Mouse (Mus musculus) heart, adult 10 weeks (tissue): Measurements from ENCODE around the gene Tmem41a. TPM values are rescaled to one million over a fixed set of nuclear protein-coding genes. Genes with fewer than 3 reads are reported as not detected.

Experiments used
- polyA plus RNA-seq: library from polyadenylated mRNA; stranded (reverse); fragments of 350-450 nt; fragmentation: Illumina TruSeq; extraction: RNeasy Lipid Tissue Mini Kit (QIAGEN cat#74804); gene quantifications from one replicate; pipeline ENCODE4 v1.2.3, GENCODE M21; 2014; ENCODE audit warnings: low read depth, low replicate concordance

The Tmem41a gene
- polyA plus RNA-seq: 17.6 TPM

DNA sequence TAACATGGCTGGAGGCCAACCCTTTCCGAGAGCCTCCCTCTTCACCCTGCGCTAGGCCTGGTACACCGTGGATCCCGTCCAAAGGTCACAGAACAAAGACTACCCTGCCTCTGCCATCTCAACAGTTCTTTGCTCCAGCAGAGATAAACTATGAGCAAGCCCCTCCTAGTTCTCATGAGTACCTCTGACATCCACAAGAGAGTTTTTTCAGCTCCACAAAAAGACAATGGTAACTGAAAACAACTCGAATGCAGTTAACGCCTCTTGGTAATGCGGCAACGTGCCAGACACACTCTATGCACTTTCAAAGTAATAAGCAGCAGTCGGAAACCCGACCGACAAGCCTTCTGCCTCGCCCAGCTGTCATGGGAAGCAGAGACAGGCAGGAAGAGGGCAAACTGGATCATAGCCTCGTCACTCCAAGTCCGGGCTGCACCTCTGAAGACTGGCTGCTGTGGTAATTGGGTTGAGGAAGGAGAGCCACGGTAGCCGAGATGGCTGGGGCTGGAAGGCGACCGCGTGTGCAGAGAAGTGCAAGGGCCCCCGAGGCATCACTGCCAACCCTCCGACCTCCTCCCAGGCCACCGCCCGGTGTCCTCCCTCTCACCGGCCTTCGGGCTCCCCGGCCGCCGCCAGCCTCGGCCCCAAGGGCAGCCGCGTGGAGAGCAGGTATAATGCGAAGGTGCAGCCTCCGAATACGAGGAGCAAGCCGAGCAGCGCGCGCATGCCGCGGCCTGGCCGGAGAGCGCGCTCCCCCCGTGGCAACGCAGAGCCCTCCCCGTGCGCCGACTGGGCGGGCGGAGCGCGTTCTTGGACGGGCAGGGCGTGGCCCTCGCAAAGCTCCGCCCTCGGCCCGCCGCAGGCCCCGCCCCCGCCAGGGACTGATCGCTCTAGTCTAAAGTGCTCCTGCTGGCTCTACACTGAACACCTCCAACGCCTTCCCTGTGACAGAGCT lies at the start of gene Tmem41a:
TSS of gene Tmem41a (minus strand) at position 792 of the 955 bp plus-strand sequence.

DNA sequence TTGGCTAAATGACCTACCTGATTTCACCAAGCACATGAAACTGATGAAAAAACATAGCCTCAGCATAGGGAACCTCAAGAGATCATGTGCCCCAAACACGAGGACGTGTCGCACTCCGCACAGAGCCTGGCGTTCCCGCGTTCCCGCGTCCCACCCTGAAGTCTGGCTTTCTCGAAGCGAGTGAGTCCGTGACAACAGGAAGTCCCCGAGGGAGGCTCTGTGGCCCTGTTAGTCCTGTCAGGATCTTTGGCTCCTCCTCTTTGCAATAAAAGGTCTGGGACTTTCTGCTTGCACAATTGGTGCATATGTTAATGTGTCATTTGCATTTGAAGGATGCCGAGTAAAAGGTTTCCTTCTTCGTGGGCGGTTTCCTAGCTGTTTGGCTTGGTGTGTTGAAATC lies 48.0 kb upstream of the Tmem41a start, which contains the start of gene Liph:
TSS of gene Liph (minus strand) at position 360 of the 400 bp plus-strand sequence.

Other genes starting within 250 kb of the Tmem41a start
- gene Ehhadh, start 159.7 kb downstream of the Tmem41a start, polyA plus RNA-seq: 11.6 TPM
- gene Map3k13, start 153.2 kb downstream of the Tmem41a start, polyA plus RNA-seq: 0.97 TPM
- not detected for gene Liph, start 48.1 kb upstream of the Tmem41a start, polyA plus RNA-seq
- 18.7 TPM for gene Senp2, start 61.9 kb upstream of the Tmem41a start, polyA plus RNA-seq
- gene Igf2bp2, start 215.7 kb upstream of the Tmem41a start, polyA plus RNA-seq: 5.2 TPM